Mouse (Mus musculus) urinary bladder, postnatal 0 days (tissue): ENCODE results near the gene Slc8a3. TPM values are rescaled to one million over a fixed set of nuclear protein-coding genes. Genes with fewer than 3 reads are reported as not detected.

ENCODE experiments used
- microRNA-seq: library from miRNA; unstranded; fragments of <30 nt; microRNA quantifications from one replicate; pipeline ENCODE4, GENCODE M21; 2016
- polyA plus RNA-seq: library from polyadenylated mRNA; unstranded; fragments of >200 nt; fragmentation: Nextera tagmentation; extraction: Ambion mirVana; gene quantifications from 2 replicates; pipeline ENCODE4 v1.2.1, GENCODE M21; 2015

Gene Slc8a3
- 0.13 and 0.14 TPM in 2 replicates for polyA plus RNA-seq

GRCm38 (mm10) chr12:81332875-81333421, at the start of gene Slc8a3:
Gene Slc8a3 (minus strand): TSS chr12:81333180.

DNA sequence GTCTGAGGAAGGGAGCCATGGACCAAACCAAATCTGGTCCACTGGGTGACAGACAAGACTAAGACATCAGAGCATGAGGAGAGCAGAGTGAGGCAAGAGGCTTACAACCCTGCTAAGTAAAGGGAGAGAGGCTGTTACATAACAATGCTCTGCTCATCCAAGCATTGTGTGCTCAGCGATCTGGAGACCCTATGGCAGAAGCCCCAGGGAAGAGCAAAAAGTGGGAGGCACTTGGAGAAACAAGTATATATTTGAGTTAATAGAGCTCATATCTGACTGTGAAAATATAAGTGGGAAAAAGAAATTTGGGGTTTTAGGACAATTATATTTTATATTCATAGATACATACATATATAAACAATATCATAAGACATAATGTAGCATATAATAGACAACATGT, 46.4 kb upstream of the Slc8a3 start, which contains the start of gene Gm4787:
Gene Gm4787 (minus strand): TSS at position 101 of the 400 bp plus-strand sequence.

Small RNA genes within 50 kb of the gene (microRNA-seq; reads per million reads assigned to microRNA genes)
- not detected for gene Mir3067

Other genes starting within 250 kb of the Slc8a3 start
- gene Gm4787, start 46.3 kb upstream of the Slc8a3 start, polyA plus RNA-seq: 0.14 and 0.16 TPM in 2 replicates
- gene Adam4, start 88.8 kb upstream of the Slc8a3 start, polyA plus RNA-seq: 0.14 and 0.27 TPM in 2 replicates
- 133 and 141 TPM in 2 replicates for gene Cox16, start 151.9 kb upstream of the Slc8a3 start, polyA plus RNA-seq
- 14.7 and 21.3 TPM in 2 replicates for gene Gm20498, start 199.7 kb upstream of the Slc8a3 start, polyA plus RNA-seq
- gene Synj2bp, start 199.7 kb upstream of the Slc8a3 start, polyA plus RNA-seq: 25.7 and 29.2 TPM in 2 replicates
- 0.05 and 0.07 TPM in 2 replicates for gene Adam21, start 235.3 kb upstream of the Slc8a3 start, polyA plus RNA-seq